ENCODE assay signal across 23 mouse cellular contexts in genomic region chr4:86077854-86078253, GRCm38 (mm10).
DNase-seq lines count a peak whose midpoint lies in the region; ATAC-seq and TF ChIP-seq lines count a peak whose summit lies in the region.
"Had no signal": no experiment of that assay in that cellular context is flagged by ENCODE, and none has a peak within 500 bp of the region (broad histone marks: within the 10 kb centered on the region; RNA-seq: fewer than 3 reads in every experiment).

No protein-coding gene starts in this region.

- H3K27ac ChIP-seq in left cerebral cortex, adult 2 months = no peak overlapping the region
- H3K27ac ChIP-seq: embryonic facial prominence, embryonic 13.5 days; forebrain, embryonic 13.5 days; heart, embryonic 15.5 days; hindbrain, embryonic 15.5 days; macrophage; midbrain, embryonic 10.5 days; stomach, embryonic 15.5 days had no signal

- intact Hi-C loops in left cerebral cortex, postnatal 4 days (cut with DNase I) = no loop called here
- intact Hi-C loops in left cerebral cortex, adult 2 months (cut with DNase I) = no loop called here

- DNase-seq in cerebellum, adult 9-11 months = peak; percentile 10
- DNase-seq in cerebellum, adult 11-12 months = no peak
- no peak for DNase-seq in frontal cortex, postnatal 14 days (ENCODE audit: low spot score in 2 of 2)
- peak; percentile 35 for DNase-seq in left cerebral cortex, postnatal 4 days
- DNase-seq in left cerebral cortex, adult 2 months (ENCODE audit: extremely low spot score in 1 of 2, low spot score in 2 of 2) = no peak
- peak; percentile 9 to 31 for DNase-seq in layer of hippocampus, postnatal 36 days
- no peak for DNase-seq in T-cell, adult 2 months (ENCODE audit: low spot score)
- DNase-seq: adrenal gland, postnatal 25 days; embryo, embryonic 11 days; heart, postnatal 36 days; kidney, postnatal 25 days; thymus, adult 18-20 months; thymus, postnatal 4 days had no signal

- no peak overlapping the region for H3K4me3 ChIP-seq in left cerebral cortex, adult 2 months
- H3K4me3 ChIP-seq: embryonic facial prominence, embryonic 13.5 days; erythroblast, embryonic 14.5 days; forebrain, embryonic 13.5 days; heart, embryonic 15.5 days; hindbrain, embryonic 15.5 days; midbrain, embryonic 10.5 days; stomach, embryonic 15.5 days had no signal

- TF ChIP-seq CTCF in left cerebral cortex, adult 2 months (IDR thresholded peaks at IDR 0.05) = no peak

- peak; percentile 82 for ATAC-seq in frontal cortex, adult (ENCODE audit: low TSS enrichment)
- ATAC-seq: forebrain, embryonic 13.5 days; intestine, postnatal 0 days had no signal

Comparison
In these comparisons a context has a peak if more than half of its experiments do, and no peak if none do; other contexts are left out.
1. DNase-seq: peak in cerebellum, adult 9-11 months (single experiment), left cerebral cortex, postnatal 4 days (single experiment) and layer of hippocampus, postnatal 36 days (2 of 2); none in cerebellum, adult 11-12 months (single experiment), frontal cortex, postnatal 14 days (0 of 2), left cerebral cortex, adult 2 months (0 of 2) and T-cell, adult 2 months (single experiment).